Mouse (Mus musculus) liver, adult 2 months (tissue): ENCODE results near the gene Nfix. TPM values are rescaled to one million over a fixed set of nuclear protein-coding genes. Genes with fewer than 3 reads are reported as not detected.

ENCODE experiments used
- DNase-seq: peaks from one replicate; pipeline ENCODE4 v3.0.0-alpha.2; 2011; ENCODE audit warnings: low read depth, low spot score; ENCODE audit errors: extremely low read depth
- H3K27ac ChIP-seq: fragments of 200-500 bp; replicated peaks from 2 replicates; pipeline ENCODE4 v1.5.1; 2012; ENCODE audit warnings: low read depth, mild to moderate bottlenecking, control low read depth, inconsistent platforms, low read length; ENCODE audit not compliant: insufficient read depth
- H3K27me3 ChIP-seq: fragments of 200-500 bp; 2 replicates; pipeline ENCODE4 v1.6.1; 2012; ENCODE audit warnings: mild to moderate bottlenecking, moderate library complexity, low read length, inconsistent platforms; ENCODE audit not compliant: control insufficient read depth, insufficient read depth
- H3K36me3 ChIP-seq: fragments of 200-500 bp; 2 replicates; pipeline ENCODE4 v1.6.1; 2012; ENCODE audit warnings: low read length, inconsistent platforms; ENCODE audit not compliant: control insufficient read depth, insufficient read depth
- H3K4me1 ChIP-seq: fragments of 200-500 bp; 2 replicates; pipeline ENCODE4 v1.6.1; 2011; ENCODE audit warnings: low read length; ENCODE audit not compliant: control insufficient read depth, insufficient read depth
- H3K4me3 ChIP-seq: fragments of 200-500 bp; 2 replicates; pipeline ENCODE4 v1.5.1; 2011; ENCODE audit warnings: low read depth, mild to moderate bottlenecking, control low read depth, low read length, moderate library complexity; ENCODE audit not compliant: insufficient read depth
- H3K79me2 ChIP-seq: fragments of 200-500 bp; 2 replicates; pipeline ENCODE4 v1.6.1; 2012; ENCODE audit warnings: inconsistent platforms, mild to moderate bottlenecking, low read length, moderate library complexity; ENCODE audit not compliant: control insufficient read depth, insufficient read depth
- H3K9ac ChIP-seq: fragments of 200-500 bp; 2 replicates; pipeline ENCODE4 v1.6.1; 2012; ENCODE audit warnings: low read depth, mild to moderate bottlenecking, control low read depth, inconsistent platforms, low read length
- CTCF ChIP-seq: fragments of 200-500 bp; IDR thresholded peaks from 2 replicates; pipeline ENCODE4 v1.5.1; 2011; ENCODE audit warnings: low read depth, low read length, control low read depth
- POLR2A ChIP-seq: fragments of 200-500 bp; IDR thresholded peaks from 2 replicates; pipeline ENCODE4 v1.6.1; 2011; ENCODE audit warnings: low read length, control low read depth; ENCODE audit not compliant: insufficient read depth; ENCODE audit errors: extremely low read depth
- WGBS: fragments of 180-500 bp; shearing (Covaris S2); methylation state at CpG from one replicate; pipeline ENCODE4 v1.1.7; 2018; 5-methylcytosine and 5-hydroxymethylcytosine counted together
- polyA plus RNA-seq: library from polyadenylated mRNA; depleted of rRNA; stranded (reverse); fragments of >200 nt; gene quantifications from 2 replicates; pipeline ENCODE4 v1.2.3, GENCODE M21; 2012
- total RNA-seq: library from RNA; depleted of rRNA; stranded (reverse); fragments of >200 nt; gene quantifications from 2 replicates; pipeline ENCODE4 v1.2.3, GENCODE M21; 2014

The Nfix gene
- total and polyA plus RNA-seq, 2 experiments = 20.7 to 32.9 TPM

DNA sequence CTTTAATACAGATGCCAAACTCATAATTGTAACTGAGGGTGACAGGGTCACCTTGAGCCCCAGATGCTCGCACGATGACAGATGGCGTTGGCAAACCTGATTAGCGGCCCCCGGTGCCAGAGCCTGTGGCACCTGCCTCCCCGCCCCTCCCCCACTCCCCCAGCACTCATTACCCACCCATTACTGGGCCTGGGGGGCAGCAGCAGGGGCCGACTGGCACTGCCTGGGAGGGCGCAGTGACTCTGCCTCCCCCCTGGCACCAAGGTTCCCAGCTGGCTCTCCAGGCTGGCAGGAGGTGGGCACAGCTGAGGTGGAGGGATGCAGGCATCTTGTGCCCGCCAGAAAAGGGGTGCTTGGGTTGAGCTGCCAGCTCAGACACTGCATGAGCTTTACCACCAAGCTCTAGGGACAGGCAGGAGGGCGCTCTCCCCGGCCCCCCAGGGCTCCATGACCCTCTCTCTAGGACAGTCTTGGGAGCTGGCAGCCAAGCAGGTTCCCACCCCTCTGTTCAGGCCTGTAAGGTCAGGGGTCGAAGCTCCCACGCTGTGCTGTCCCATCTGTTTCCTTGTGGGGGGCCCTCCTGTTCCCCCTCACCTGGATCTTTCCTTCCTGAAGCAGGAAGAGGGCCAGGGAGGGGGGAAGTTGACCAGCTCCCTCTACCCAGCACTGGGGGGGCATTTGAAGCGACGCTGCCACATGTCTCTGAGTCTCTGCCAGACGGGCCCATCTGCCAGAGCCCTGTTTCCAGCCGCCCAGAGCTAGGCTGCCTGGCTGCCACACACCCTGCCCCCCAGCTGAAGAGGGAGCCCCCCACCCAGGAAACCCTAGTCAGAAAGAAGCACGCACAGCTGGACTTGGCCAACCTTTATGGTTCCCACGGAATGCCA, 14.7 kb upstream of the Nfix start:
- Histone ChIP-seq H3K27ac (no peak overlapping the region), H3K79me2 (no peaks in the 10 kb centered on the region), H3K27me3 (no peaks in the 10 kb centered on the region), H3K9ac (no peak overlapping the region), H3K4me3 (no peak overlapping the region), H3K36me3 (no peaks in the 10 kb centered on the region), H3K4me1 (peaks cover 2% of the 10 kb centered on the region; the same call in 1 of the 2 replicates)
- no peak for DNase-seq
- WGBS = 53% methylated on average over 19 of the region's 19 CpGs
- no peak for TF ChIP-seq CTCF
- no peak for TF ChIP-seq POLR2A

DNA sequence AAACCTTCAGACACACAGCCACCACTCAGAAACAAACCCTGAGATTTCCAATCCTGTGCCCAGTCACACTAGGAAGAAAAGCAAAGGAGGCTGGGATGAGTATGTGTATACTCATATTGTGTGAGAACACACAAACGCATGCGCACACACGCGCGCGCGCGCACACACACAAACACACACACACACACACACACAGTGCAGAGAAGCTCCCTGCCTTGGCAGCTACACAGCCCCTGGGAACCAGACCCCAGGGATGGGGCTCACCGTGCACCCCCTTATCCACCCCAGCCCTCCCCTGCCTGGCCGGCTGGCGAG, 14.1 kb upstream of the Nfix start:
- DNase-seq = no peak
- Histone ChIP-seq H3K27ac (no peak overlapping the region), H3K27me3 (no peaks in the 10 kb centered on the region), H3K36me3 (no peaks in the 10 kb centered on the region), H3K9ac (no peak overlapping the region), H3K4me1 (peaks cover 2% of the 10 kb centered on the region; the same call in 1 of the 2 replicates), H3K4me3 (no peak overlapping the region), H3K79me2 (no peaks in the 10 kb centered on the region)
- TF ChIP-seq CTCF (no peak), POLR2A (no peak)
- 91% methylated on average over 11 of the region's 11 CpGs for WGBS

DNA sequence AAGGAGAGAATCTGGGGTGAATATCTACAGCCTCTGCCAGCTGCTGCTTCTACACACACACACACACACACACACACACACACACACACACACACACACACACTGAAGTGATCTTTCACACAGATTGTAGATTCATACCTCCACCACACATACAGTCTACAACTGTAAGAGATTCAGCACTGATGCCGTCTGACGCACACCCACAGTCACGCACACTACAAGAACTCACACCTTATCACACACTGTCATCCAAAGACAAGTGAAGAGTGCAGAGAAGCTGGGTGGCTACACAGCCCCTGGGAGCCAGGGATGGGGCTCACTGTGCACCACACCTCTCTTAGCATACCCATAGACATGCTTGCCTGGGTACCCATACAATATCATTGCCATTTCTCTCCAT, 13.7 kb upstream of the Nfix start:
- H3K36me3 ChIP-seq = no peaks in the 10 kb centered on the region
- H3K4me1 ChIP-seq = peaks cover 2% of the 10 kb centered on the region; the same call in 1 of the 2 replicates
- no peaks in the 10 kb centered on the region for H3K79me2 ChIP-seq
- no peak overlapping the region for H3K4me3 ChIP-seq
- TF ChIP-seq CTCF (no peak), POLR2A (no peak)
- WGBS = 88% methylated on average over 3 of the region's 3 CpGs
- no peak for DNase-seq
- no peaks in the 10 kb centered on the region for H3K27me3 ChIP-seq
- no peak overlapping the region for H3K9ac ChIP-seq
- H3K27ac ChIP-seq = no peak overlapping the region

DNA sequence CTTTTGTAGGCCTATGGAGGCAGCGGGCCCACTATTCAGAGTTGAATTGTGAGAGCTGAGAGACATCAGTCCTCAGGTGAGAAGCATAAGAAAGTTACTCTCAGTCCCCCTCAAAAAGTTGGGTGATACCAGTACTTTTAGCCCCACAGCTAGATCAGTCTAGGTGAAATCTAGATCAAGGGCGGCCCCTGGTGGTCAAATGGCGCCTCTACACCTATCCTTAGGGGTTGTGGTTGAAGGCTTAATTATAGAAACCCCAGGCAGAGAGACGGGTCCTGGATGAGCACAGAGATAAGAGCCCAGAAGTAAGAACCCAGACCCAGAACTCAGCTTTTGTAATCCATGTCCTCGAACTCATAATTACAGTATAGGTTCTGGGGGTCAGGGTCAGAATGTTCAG, 12.9 kb upstream of the Nfix start:
- H3K4me3 ChIP-seq = no peak overlapping the region
- DNase-seq = peak; percentile 35
- WGBS = 1% methylated on average over 5 of the region's 5 CpGs
- H3K36me3 ChIP-seq = no peaks in the 10 kb centered on the region
- H3K79me2 ChIP-seq = no peaks in the 10 kb centered on the region
- no peak for TF ChIP-seq POLR2A
- TF ChIP-seq CTCF = peak; percentile 69
- H3K27me3 ChIP-seq = no peaks in the 10 kb centered on the region
- H3K27ac ChIP-seq = no peak overlapping the region
- no peak overlapping the region for H3K9ac ChIP-seq
- H3K4me1 ChIP-seq = peaks cover 2% of the 10 kb centered on the region; the same call in 1 of the 2 replicates

DNA sequence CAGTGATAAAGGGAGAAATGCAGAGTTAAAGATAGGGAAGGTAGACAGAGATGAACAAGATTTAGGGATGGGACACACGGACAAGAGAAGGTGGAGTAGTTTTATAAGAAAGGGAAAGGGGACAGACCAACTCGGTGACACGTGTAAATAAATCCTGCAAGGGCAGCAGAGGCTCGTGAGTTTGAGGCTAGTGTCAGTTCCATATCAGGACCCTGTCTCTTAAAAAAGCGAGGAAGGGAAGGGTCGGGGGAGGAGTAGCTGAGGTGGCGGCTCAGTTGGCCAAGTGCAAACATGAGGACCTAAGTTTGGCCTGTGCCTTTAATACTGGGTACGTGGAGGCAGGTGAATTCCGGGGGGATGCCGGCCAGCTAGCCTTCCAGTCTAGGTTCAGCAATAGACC, 11.2 kb upstream of the Nfix start:
- no peak overlapping the region for H3K9ac ChIP-seq
- H3K79me2 ChIP-seq = no peaks in the 10 kb centered on the region
- no peaks in the 10 kb centered on the region for H3K27me3 ChIP-seq
- no peak for DNase-seq
- H3K4me3 ChIP-seq = peak overlapping the region; percentile 31
- 39% methylated on average over 10 of the region's 10 CpGs for WGBS
- no peak overlapping the region for H3K27ac ChIP-seq
- H3K4me1 ChIP-seq = peaks cover 2% of the 10 kb centered on the region; the same call in 1 of the 2 replicates
- TF ChIP-seq POLR2A (no peak), CTCF (no peak)
- no peaks in the 10 kb centered on the region for H3K36me3 ChIP-seq

DNA sequence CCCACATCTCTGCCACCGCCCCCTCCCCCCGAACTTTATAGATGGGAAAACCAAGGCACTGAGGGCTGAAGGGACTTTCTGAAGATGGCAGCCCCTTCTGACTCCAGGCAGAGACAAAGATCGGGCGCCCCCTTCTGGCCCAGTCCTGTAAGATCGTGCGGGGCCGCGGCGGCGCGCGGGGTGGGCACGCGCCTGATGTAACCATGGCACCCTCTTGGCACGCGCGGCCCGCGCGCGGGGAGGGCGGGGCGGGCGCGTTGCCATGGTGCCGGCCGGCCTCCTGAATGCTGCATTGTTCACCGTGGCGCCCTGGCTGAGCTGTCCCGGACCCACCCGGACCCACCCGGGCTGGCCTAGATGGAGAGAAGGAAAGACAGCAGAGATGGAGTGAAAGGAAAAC, 10.8 kb upstream of the Nfix start:
- no peaks in the 10 kb centered on the region for H3K79me2 ChIP-seq
- peaks cover 2% of the 10 kb centered on the region; the same call in 1 of the 2 replicates for H3K4me1 ChIP-seq
- WGBS = 1% methylated on average over 30 of the region's 32 CpGs
- H3K9ac ChIP-seq = no peak overlapping the region
- H3K27ac ChIP-seq = no peak overlapping the region
- no peaks in the 10 kb centered on the region for H3K27me3 ChIP-seq
- H3K4me3 ChIP-seq = peak overlapping the region; percentile 31
- no peaks in the 10 kb centered on the region for H3K36me3 ChIP-seq
- TF ChIP-seq POLR2A (no peak), CTCF (peak; percentile 77)
- DNase-seq = no peak
